Mouse (Mus musculus) erythroblast, embryonic 14.5 days (primary cell): Measurements from ENCODE around the gene Enho.

Experiments
- GATA1 ChIP-seq: IDR thresholded peaks from 2 replicates; pipeline ENCODE4 v1.6.1; 2012; ENCODE audit warnings: low read length, inconsistent platforms, mixed read lengths
- TAL1 ChIP-seq: IDR thresholded peaks from 3 replicates; pipeline ENCODE4 v1.6.1; 2012; ENCODE audit warnings: low read length, inconsistent platforms, mixed read lengths

DNA sequence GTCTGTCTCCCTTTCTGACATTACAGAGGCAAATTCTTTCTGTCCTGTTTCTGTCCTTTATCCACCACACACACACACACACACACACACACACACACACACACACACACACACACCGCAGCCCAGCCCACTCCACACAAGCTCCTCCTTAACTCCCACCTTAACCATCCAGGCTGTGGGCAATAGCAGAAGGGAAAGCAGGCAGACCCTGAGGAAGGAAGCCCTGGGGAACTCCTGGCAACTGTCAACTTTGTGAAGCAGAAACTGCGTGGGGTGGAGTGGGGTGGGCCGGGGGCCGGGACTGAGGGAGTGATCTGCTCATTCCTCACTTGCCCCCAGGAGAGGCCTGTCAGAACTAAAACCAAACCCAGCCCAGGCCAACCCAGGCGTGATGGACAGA, 31.4 kb upstream of the Enho start:
- TF ChIP-seq TAL1 (no peak), GATA1 (no peak)
